Mouse (Mus musculus): ENCODE measurements around the gene Cby1.

Gene Cby1

DNA sequence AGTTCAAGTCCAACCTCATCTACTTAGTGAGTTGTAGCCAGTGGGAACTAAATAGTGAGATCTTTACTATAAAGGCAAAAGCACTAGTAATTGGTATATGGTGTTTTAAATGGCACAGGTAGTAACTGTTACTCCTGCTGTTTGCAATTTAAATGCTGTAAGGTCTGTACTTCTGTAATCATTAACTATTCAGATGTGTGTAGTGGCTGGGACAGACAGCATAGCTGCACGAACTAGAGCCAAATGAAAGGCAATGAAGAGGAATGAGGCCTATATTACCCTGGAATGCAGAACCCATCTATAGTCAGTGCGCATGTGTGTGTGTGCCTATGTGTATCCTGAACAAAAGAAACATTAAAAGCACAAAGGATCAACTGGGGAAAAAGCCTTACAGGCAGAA, 18.9 kb downstream of the Cby1 start:
- no peak for DNase-seq (ENCODE audit: low read depth, low spot score)

GRCm38 (mm10) chr15:79681973-79682372, 23.0 kb downstream of the Cby1 start:
- no peak for DNase-seq (ENCODE audit: low read depth, low spot score)

DNA sequence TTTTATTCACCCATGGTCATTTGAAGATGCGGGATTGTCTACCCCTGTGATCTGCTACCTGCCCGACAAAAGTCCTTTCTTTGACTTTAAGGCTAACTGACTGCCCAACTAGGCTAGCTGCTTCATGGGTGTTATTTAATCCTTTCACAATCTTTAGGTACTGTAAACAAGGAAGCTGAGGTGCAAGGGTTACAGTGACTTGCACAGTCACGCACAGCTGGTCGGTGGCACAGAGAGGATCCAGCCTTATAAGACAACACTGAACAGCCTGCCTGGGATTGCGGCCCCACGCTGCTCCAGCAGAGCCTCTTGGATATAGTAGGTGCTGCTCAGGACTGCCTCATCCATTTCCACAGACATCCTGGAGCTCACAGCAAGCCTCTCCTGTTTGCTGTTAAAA, 24.1 kb downstream of the Cby1 start:
- no peak for DNase-seq (ENCODE audit: low read depth, low spot score)

- DNase-seq (ENCODE audit: low read depth, low spot score): no peak
Observed at GRCm38 (mm10) chr15:79683707-79684465, 24.9 kb downstream of the Cby1 start.

- DNase-seq (ENCODE audit: low read depth, low spot score): no peak
Observed at GRCm38 (mm10) chr15:79684616-79685015, 25.6 kb downstream of the Cby1 start.

DNA sequence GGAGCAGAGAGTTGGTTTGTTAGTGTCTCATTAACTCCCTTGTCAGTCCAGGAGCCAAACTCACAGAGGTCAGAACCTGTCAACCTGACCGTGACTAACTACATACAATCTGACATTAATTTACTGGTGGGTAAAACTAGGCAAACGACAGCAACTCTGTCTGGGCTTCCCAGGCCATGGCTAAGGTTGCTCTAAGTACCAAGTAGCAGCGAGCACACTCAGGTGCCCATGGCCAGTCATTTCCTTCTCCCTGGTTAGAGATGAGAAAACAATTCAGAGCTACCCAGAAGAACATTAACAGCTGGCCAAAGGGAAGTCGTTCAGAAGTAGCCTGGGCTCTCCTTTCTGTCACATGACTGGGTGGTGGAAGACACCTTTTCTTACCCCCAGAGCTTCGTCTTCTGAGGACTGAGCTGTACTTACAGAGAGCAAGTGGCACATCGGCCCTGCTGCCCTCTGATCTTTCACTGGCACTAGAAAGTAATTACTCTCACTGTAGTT, 26.2 kb downstream of the Cby1 start:
- DNase-seq (ENCODE audit: low read depth, low spot score): no peak

DNA sequence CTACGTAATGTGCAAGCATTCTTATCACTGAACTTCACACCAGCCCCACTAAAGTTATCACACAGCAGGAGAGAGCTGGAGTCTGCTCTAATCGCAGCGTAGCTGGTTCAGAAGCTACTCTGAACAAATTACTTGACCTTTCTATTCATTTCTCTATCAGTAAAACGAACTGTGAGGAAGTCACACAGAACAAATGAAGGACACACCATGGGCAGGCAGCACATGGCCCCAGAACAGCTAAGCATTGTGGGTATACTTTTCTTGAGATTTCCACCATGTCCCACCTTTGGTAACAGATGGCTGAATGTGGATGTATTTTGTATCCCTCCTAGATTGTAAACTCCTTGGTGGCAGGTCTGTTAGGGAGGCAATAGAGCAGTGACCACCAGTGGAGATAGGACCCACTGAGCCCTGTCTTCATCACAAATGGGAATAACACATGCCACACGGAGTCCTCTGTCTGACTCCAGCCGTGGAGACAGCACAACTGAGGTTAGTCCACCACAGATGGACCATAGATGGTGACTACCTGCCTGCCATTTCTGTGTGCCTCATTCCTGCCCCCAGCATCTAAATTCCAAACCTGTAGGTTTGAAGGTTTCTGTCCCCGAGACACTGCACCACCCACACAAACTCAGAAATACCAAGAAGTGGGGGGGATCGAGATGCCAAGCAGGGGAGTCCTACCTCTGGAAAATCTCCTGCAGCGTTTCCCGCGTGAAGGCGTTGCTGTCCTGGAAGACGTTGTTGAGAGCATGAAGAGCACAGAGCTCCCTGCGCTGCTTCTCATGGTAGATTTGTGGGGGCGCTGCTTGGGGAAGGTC, 27.3 kb downstream of the Cby1 start:
- DNase-seq (ENCODE audit: low read depth, low spot score): no peak

DNA sequence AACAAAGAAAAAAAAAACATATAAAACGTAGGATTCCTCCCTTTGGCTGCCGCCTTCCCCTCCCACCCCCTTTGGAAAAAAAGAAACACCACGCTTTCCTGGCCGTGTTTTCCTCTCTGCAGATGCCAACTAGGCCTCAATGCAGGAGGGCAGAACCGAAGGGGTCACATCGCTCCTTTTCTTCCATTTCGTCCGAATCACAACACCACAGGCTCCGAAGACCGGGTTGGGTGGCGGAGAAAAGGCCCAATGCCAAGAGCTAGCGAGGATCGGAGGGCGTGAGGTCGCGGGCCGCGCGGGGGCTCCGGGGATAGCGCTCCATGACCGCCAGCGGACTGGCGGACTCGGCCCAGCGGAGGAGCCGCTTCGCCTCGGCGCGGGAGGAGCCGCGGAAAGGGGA, 28.2 kb downstream of the Cby1 start:
- DNase-seq (ENCODE audit: low read depth, low spot score): peak; percentile 41

DNA sequence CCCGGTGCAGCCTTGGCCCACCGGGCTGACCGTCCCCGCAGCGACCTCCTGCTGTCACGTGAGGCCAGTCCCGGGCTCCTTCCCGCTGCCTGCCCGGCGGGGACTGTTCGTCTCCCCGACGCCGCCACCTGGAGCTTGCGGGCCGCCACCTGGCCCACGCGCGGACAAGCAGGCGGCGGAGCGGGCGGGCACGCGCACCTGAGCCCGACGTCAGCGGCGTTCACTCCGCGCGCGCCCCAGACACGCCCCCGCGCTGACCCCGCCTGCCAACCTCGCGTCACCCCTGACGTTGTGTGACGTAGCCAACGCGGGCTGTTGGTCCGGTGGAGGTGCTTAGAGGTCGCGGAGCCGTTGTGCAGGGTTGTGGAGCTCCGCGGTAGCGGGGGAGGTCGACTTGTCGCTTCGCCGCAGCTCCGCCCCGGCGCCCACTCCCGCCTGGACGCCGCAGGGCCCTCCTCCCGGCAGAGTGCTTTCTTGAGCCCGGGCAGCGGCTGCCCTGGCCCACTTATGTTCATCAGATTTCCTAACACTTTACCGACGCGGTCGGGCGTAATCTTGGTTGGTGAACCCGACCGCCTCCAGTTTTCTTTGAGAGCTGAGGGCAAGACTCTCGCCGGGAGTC, 28.8 kb downstream of the Cby1 start, which contains the start of gene Josd1:
Gene Josd1, minus strand, starts transcription at position 274 of the 622 bp plus-strand sequence.
- DNase-seq (ENCODE audit: low read depth, low spot score): peak; percentile 93

DNA sequence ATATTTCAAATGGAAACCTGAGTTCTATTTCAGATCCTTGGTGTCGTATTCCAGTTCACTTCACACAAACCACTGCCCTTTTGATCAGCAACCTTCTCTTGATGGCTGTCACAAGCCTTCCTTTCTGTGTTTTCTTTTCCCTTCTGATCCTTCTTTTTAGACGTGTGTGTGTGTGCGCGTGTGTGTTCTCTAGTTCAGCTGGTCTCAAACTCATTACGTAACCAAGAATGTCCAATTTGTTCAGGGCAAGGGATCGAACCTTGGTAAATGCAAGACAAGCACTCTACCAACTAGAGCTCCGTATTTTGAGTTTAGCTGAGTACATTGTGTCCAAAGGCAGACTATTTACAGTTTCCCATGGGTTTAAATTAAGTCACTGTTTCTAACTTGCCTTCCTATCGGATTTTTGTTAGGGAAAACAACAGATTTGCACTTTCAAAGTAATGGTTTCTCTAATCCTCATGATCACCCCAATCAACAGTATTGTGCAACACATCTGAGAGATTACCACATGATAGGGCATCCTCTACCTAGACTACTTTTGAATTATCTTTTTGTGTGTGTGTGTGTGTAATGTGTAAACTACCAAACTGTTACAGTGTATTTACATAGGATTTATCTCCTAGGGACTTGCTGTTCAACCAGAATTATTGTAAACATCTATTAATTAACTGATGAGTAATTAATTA, 29.4 kb downstream of the Cby1 start:
- DNase-seq (ENCODE audit: low read depth, low spot score): no peak

DNA sequence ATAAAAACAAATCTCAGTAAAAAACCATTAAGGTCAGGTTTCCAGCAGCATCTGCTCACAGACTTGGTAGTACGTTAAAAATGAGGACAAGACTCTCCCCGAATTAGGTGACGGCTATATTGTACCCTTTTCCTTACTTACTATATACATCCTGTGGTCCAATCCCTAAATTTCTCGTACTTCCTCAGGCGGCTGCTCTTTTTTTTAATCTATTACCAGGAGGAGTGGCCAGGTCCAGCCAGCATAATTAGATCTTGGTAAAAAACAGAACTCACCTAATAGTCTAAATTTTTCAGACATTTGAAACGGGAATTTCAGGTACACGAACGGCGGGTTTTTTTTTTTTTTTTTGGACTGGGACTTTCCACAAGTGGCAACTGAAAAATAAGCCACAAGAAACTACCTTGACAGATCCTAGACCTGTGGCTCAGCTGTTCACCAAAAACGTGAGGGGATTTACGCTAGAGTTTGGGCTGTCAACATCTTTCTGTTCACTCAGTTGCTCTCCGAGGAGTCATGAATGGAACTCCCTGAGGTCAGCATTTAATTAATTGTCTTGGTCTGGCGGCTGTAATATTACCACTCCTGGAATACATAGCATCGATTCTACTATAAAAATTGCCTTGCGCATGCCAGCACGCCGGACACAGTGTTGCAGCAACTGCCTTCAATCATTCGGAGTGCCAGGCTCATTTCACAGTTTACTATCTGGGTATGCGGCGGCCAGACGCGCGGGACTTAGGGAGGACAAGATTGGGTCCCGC, 30.8 kb downstream of the Cby1 start:
- no peak for DNase-seq (ENCODE audit: low read depth, low spot score)

DNA sequence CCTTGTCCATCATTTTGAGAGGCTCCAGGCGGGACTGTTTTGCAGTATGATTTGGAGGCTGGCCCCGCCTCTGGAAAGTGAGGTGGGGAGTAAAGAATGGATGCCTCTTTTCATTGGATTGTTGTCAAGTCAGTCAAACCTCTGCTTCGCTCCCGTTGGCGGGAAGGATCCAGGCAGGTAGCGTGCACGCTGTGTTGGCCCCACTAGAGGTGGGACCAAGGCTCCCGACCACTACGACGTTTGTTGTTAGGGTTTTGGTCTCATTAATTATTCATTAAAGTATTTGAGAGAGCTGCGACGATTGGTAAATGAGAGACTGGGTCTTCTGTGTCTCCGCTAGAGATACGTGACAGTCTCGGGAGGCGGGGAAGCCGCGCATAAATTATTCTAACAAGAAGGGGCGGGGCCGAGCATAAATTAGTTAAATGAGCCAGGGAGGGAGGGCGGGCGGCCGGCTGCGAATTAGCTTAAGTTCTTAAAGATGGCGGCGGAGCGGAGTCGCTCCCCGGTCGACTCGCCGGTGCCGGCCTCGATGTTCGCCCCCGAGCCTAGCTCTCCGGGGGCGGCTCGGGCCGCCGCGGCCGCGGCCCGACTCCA, 31.5 kb downstream of the Cby1 start, which contains the start of gene Gtpbp1:
Gene Gtpbp1, plus strand, starts transcription at position 420 of the 597 bp plus-strand sequence.
- DNase-seq (ENCODE audit: low read depth, low spot score): peak; percentile 99

- DNase-seq (ENCODE audit: low read depth, low spot score): no peak
Observed at GRCm38 (mm10) chr15:79691023-79691508, 32.1 kb downstream of the Cby1 start.

DNA sequence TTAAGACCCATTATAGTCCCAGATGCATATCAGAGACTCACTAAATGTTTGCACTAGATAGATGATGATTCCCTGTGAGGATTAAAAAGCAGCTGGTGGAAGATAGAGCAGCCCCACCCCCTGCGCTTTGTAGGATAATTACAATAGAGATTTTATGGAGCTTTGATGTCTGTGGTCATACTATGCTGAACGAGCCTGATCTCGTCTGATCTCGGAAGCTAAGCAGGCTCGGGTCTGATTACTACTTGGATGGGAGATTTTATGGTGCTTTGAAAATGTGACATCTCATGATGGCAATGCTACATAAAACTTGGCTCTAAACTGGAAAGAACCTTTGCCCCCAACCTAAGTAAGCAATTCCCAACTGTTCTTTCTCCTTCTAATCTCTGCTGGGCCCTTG, 33.3 kb downstream of the Cby1 start:
- DNase-seq (ENCODE audit: low read depth, low spot score): no peak

GRCm38 (mm10) chr15:79693740-79694139, 34.7 kb downstream of the Cby1 start:
- DNase-seq (ENCODE audit: low read depth, low spot score): no peak

DNA sequence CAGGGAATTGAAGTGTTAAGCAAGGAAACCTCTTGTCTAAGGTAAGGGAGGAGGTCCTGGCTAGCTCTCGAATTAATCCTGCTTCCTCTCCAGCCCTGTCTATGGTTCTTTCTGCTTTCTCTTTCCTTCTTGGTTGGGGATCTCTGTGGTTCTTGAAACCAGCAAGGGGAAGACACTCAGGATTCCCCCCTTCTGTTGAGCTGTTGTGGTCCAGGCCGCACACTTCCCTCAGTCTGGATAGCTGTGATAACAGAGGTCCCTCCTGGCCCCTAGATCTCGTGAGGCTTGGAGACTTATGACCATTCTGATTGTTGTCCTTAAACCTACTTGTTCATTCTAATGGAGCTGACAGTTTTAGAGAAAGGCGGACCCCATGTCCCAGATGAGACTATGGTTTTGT, 35.5 kb downstream of the Cby1 start:
- no peak for DNase-seq (ENCODE audit: low read depth, low spot score)

DNA sequence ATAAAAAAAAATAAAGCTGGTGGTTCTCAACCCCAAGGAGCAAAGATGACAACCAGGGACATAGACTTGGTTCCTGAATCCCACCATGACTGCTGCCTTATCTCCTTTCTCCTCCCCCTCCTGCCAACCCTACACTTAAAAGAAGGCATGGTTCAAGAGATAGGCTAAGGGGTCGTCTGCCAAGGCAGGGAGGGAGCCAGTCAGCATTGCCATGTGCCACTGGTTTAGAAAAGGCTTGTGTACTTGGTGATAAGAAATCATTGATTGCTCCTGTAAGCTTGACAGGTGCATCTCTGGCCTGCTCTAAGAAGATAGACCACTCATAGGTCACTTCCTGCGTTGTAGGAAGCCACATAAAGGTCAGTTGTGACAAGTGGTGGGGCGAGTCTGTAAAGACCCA, 36.5 kb downstream of the Cby1 start:
- DNase-seq (ENCODE audit: low read depth, low spot score): no peak

DNA sequence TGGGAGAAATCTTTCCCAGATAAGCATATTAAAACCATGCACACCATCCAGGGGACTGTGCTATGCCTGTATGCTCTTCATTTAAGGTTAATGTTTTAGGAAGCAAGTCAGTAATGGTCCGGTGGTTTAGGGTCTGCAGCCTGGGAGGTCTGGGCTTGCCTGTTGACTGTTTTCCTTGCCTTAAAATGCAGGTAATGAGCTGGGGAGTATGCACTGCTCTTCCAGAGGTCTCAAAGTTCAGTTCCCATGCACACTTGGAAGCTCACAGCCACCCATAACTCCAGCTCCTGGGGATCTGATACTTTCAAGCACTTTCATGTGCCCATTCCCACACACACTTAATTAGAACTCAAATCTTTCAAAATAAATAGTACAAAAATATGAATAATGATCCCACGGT, 37.5 kb downstream of the Cby1 start:
- DNase-seq (ENCODE audit: low read depth, low spot score): no peak

DNA sequence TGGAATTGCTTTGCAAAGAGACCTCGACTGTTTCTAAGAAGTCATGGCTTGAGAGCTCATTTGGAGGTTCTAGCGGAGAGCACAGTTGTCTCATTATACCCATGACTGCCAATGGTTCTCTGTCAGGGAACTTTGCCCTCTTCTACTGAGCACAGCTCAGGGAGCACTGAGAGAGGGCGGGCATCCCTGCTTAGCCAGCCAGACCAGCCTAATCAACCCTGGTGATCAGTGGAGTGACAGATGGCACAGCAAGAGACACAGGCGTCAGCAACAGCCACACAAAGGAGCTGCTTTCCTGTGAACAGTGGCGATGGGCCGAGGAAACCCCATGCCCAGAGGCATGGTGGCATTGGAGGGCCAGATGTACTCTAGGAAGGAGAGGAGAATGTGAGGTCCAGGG, 38.0 kb downstream of the Cby1 start:
- DNase-seq (ENCODE audit: low read depth, low spot score): no peak

DNA sequence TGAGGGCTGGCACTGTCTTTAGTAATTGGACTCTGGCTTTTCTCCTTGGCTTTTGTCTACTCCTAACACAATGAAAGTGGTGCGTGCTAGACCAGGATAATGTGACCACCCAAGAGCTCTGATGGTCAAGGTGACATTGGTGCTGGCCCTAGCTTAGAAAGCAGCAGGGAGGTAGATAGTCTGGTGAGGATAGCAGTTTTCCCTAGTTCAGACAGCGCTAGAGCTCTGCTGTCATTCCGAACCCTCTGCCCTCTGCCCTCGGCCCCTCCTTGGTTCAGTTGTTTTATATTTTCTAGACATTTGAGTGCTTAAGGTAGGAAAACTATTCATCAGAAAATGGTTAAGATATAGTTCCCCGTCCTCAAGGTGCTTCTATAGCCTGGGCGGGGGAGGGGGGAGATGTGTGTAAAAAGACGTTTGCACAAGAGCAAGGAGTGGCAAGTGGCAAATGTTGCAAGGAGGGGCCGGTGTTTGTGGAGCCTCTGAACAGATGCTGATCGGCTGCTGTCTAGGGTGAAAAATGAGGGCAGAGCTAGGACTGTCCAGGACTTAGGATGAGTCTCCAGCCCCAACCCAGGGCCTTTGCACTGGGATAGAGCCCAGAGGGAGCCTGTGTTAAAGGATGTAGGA, 38.7 kb downstream of the Cby1 start:
- no peak for DNase-seq (ENCODE audit: low read depth, low spot score)

All from mesoderm, embryonic 11.5 days (tissue).